Mouse (Mus musculus): Measurements from ENCODE around the gene Soga3.

GRCm38 (mm10) chr10:29225329-29225728, 81.7 kb downstream of the Soga3 start:
- no peak for TF ChIP-seq TAL1 (IDR thresholded peaks at IDR 0.05; ENCODE audit: low read length)
- TF ChIP-seq GATA1 (IDR thresholded peaks at IDR 0.05; ENCODE audit: low read length) = no peak
